Mouse (Mus musculus) olfactory bulb, adult 2 months (tissue): ENCODE measurements at regions not wholly inside any gene's neighbourhood (a gene's known extent, or its start where the extent isn't known, plus 50 kb on each side); places are given as distances from the start of the nearest gene placed in this dataset.

ENCODE experiments used
- CTCF ChIP-seq: fragments of 200-500 bp; IDR thresholded peaks from 2 replicates; pipeline ENCODE4 v1.5.1; 2012; ENCODE audit warnings: low read depth, mild to moderate bottlenecking, low read length, moderate library complexity; ENCODE audit not compliant: insufficient read depth
- POLR2A ChIP-seq: fragments of 200-500 bp; IDR thresholded peaks from 2 replicates; pipeline ENCODE4 v1.6.1; 2012; ENCODE audit warnings: mild to moderate bottlenecking, low read depth, low read length, moderate library complexity; ENCODE audit not compliant: insufficient read depth

DNA sequence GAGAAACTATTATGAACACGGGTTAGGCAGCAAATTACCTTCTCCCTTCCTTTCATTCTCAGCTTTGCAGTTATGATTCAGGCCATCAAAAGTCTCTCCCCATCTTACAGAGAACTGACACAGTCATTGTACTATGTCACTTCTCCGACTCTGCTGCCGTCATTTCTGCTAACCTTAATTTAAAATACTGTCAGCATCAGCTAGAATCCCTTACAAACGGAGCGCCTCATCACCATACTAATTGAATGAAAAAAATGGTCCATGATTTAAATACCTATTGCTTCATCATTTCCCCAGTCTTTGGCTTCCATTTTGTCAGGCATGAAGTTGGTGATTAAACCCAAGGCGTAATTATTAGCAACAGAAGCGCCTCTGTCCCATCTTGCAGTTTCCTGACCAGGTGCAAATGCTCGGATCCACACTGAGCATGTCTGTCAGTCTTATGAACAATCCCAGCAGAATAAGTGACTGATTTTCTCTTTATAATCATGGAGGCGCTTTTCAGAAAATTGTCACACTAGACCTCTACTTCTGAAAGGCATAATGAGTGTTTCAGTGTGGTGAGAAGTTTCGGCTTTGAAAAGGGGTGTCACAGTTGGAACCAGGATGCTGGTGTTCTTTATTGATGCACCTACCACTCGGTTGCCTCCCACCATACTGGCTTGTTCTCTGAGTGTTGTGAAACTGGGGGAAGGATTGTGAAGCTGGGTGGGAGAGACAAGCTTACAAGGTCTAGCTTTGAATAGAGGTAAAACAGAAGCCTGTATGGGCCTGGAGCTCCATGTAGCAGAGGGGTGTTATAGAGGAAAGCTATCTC is 52.4 kb upstream of the Npy start:
- TF ChIP-seq POLR2A: no peak
- TF ChIP-seq CTCF: no peak
